Mouse (Mus musculus) urinary bladder, postnatal 10 days (tissue): Measurements from ENCODE around the gene Mgme1.

Source experiments
- DNase-seq: peaks from one replicate; pipeline ENCODE4 v3.0.0; 2022; ENCODE audit warnings: low spot score

Gene Mgme1

DNA sequence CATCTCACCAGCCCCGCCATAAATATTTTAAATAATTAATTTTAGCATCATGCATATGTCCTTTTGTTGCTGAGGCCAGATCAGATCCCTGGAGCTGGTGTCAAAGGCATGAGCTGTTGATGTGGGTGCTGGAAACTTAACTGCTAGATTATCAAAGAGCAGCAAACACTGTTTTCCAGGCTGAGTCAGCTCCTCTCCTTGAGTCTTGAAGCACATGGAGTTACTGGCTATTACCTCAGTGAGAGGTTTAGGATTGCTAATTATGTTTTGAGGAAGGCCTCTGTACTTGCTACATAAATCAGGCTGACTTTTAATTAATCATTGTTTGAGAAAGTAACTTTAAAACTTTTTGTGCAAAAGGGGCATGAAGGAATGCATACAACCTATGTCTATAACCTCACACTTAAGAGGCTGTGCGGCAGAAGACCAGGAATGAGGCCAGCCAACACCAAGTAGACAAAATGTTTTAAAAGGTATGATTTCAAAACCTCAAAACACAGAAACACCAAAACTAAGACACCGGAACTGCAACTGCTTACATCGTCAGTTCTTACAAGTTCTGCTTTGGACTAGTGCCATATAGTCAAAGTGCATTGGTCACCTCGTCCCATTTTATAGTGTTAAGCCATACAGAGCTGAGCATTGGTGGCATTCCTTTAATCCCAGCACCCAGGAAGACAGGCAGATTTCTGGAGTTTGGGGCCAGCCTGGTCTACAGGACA, 5.9 kb upstream of the Mgme1 start:
- no peak for DNase-seq

DNA sequence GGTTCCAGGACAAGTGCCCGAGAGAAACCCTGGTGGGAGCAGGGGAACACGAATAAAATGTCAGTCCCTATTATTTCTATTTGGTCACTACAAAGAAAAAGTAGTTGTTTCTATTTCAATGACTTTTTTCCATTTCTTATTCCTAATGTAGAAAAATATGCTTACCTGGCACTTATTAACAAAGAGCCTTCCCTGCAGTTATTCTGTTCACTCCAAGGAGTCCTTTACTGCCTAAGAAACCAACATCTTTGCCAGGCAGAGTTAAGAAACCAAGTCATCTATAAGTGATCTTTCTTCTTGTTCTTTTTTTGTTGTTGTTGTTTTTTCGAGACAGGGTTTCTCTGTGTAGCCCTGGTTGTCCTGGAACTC, 5.4 kb upstream of the Mgme1 start:
- no peak for DNase-seq

DNA sequence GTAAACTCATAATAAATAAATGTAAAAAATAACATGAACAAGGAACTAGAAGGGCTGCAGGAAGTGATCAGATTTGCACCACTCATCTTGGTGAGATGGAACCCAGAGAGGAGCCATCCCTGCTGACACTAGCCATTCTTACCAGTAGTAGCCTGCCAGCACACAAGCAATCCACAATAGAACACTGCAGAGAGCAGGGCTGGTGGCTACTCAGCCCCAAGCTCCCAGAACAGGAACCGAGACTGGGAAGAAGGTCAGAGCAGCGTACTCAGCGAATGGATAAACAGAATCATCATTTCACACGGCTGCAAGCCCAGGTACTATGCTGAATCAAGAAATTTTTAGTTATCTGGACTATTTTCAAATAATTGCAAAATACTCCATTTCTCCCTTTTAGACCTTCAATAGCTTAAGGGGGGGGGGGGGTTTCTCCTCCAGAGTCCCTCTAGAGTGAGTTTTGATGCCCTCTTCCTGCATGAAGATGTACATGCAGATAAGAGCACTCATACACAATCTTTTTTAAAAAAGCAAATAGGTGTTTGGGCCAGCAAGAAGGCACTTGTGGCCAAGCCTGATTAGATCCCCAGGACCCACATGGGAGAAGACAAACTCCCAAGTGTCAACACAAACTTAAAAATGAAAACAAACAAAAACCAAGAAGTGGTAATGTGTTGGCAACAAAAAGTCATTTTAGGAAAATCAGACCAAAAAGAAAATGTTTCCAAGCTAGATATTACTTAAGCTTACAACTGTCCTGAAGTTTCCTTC, 4.4 kb upstream of the Mgme1 start:
- DNase-seq: no peak

DNA sequence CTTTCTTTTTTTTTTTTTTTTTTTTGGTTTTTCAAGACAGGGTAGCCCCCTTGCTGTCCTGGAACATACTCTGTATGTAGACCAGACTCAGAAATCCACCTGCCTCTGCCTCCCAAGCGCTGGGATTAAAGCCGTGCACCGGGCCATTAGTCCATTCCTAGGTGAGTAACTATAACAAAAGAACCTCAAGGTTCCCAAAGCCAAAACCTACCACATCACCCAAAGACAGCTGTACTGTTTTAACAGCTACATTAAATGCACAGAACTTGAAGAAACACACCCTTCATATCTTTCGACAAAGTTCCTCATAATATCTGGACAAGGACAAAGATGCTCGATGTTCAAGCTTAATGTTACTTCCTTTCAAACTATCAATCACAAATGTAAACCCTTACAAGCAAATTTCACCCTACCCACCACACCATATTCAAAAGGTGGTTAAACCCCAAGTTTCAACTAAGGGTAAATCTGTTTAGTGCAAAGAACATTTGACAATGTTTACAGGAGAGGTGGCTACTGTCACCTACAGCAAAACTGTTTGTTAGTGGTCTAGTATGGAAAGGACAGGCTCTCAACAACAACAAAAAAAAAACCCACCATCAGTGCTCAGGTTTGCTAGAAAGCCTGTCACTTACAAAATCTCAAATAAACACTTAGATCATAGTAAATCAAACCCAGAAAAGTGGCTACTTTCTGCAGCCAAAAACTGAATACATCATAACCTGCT, 3.3 kb upstream of the Mgme1 start:
- no peak for DNase-seq

DNA sequence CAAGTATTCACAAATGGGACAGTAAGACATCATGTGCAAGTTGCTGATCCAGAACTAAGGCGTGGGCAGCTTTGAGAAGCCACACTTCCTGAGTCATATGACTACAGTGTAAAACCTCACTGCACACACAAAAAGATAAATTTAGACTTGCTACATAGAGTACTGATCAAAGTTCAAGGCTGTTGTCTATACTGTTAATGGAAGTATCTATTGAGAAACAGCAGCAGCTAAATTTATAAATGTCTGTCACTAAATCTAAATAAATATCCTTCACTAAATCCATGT, 2.8 kb upstream of the Mgme1 start:
- DNase-seq: no peak

DNA sequence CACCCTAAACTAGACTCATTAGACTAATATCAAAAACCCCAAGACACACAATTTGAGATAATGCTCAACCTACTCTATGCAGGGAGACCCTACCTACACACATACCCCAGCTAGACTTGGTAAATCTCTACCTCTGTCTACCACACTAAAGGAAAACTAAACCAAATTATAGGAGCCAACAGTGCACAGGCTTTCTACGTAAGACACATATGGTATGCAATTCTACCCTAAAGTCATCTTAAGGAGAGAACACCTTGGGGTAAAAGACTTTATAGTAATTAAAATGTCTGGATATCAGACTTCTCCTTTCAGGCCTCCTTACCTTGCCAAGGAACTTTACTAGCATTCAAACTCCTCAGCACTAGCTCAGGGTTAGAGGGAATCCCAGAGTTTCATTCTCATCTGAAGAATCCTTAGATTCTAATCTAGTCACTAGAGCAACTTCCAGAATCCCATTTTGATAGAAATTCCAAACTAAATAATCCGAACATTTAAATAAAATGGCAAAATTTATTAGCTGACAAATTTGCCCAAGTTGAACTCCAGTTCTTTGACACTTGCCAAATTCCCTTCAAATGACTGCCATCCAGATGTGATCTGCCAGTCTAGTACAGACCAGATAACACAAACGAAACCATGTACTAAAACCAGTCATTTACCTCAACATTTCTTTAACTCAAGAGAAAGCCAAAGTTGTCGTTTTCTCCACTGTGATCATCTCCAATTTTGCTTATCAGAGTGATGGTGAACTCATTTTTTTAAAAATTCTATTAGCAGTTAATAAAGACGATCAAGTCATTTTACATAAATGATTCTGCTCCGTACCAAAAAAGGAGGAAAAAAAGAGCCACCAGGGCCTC, 1.8 kb upstream of the Mgme1 start:
- DNase-seq: no peak

DNA sequence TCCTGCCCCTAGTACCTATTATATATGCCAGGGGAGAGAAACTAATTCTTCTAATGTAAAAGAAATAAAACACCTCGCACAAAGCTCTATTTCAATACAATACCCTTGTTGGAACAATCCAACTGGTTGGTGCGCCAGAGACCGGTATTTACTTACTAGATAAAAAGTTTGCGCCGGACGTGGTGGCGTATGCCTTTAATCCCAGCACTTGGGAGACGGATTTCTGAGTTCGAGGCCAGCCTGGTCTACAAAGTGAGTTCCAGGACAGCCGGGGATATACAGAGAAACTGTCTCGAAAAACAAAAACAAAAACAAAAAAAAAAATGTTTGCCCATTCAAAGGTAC, 1.2 kb upstream of the Mgme1 start:
- DNase-seq: no peak

DNA sequence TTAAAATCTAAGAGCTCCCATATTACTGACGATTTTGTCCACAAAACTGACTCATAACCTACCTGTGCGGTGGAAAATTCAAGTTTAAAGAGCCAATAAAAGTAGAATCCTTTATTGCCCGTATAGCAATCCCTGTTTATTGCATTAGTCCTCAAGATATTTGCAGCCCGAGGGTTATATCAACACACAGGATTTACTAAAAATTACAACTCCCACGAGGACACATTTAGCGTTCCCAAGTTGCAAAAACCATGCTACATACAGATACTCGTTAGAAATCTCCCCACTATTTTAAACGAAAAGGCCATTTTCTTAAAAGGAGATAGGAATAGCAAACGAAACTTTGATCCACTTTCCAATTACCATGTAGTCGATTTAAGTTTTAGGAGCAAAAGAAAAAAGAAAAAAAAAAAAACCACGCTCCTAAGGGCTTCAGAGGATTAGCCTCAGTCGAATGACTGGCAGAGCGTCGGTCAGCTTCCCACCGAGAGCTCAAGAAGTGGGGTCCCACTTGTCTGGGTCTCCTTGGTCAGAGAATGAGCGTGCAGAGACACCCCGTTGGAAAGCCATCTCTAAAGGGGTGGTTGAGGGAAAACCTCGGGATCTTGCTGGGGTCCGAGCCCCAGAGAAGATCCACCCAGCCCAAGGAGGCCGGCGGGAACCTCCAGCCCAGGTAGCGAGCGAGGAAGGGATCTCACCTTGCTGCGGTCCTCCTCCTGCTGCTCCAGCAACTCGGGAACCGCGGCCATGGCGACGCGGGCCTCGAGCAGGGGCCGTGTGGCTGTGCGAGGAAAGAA, 586 bp upstream of the Mgme1 start:
- no peak for DNase-seq

DNA sequence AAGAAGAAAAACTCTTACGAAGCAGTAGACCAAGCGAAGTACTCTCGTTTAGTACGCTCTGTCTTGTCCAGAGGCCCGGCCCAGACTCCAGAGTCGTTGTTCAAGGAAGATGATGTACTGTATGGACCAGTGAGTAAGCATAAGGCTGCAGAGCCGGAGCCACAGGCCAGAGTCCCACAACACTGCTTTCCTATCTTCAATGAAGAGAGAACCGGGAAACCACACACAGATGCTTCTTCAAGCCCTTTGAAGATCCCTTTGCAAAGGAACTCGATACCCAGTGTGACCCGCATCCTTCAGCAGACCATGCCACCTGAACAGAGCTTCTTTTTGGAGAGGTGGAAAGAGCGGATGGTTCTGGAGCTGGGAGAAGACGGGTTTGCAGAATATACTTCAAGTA, 1.6 kb downstream of the Mgme1 start:
- no peak for DNase-seq

DNA sequence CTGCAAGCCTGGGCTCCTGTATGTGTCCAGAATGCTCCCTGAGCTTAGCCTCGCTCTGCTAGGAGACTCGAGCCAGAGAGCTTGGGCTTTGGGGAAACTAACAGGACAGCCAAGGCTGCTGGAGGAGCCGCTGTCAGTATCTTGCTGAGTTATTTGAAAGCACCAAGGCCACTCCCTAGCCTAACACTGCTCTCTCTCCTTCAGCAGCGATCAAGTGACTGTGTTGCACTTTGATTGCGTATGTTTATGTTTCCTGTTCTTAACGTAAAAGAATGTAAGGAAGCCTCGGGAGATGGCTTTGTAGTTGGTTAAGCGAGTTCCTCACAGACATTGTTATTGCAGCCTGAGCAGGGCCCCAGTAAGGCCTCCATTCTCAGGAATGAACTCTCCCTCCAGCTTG, 4.3 kb downstream of the Mgme1 start:
- DNase-seq: no peak

DNA sequence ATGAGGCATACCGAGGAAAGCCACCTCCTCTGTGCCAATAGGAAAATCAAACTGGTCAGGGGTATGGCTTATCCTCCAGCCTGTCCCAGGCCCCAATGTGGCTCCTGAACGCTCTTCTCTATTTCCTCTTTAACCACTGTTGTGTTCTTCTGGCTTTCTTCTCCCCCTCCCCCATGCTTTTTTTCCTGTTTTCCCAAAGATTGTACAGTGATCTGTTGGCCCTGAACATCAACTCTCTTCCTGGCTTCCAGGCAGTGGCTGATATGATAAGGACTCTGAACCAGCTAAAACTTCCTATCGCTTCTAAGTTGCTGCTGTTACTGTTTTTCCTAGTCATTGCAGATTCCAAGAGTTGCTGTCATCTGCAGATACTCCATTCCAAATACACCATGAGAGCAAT, 6.4 kb downstream of the Mgme1 start:
- no peak for DNase-seq

DNA sequence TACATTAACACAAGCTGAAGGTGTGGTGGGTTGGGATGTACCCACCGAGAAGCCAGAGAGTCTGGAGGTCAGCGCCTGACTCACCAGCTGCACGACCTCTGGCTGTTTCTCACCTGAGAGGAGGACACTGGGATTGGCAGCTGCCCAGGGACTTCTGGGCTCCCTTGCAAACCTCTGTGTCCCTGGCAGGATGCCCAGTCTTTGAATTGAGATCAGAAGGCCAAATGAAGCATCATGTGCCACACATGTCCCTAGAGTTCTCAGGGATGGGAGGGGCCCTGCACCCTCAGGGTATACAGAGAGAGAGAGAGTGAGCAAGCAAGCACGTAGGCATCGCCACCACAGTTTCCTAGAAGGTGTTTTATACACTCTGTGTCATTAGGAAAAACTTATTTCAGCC, 9.3 kb downstream of the Mgme1 start:
- DNase-seq: no peak

DNA sequence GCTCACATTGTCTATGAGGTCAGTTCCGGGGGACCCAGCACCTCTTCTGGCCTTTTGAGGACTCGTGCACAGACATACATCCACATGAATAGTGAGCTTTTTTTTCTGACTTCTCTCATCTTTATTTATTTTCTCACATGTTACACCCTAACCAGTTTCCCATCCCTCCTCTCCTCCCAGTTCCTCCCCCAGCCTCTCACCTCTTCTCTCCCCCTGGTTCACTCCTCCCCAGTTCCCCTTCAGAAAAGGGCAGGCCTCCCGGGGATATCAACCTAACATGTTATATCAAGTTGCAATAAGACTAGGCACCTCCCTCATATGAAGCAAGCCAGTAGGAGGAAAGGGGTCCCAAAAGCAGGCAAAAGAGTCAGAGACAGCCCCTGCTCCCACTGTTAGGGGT, 10.1 kb downstream of the Mgme1 start:
- DNase-seq: no peak

DNA sequence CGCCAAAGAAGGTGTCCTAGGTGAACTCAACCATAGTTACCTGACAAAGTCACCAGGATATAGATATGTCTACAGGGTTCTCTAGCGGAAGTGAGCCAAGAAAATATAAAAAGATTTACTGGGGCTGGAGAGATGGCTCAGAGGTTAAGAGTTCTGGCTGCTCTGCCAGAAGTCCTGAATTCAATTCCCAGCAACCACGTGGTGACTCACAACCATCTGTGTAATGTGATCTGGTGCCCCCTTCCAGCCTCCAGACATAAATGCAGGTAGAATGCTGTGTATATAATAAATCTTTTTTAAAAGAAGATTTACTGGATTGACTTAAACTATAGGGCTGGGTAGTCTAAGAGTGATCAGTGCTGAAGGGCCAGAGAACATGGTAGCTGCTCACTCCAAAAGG, 11.0 kb downstream of the Mgme1 start:
- no peak for DNase-seq

DNA sequence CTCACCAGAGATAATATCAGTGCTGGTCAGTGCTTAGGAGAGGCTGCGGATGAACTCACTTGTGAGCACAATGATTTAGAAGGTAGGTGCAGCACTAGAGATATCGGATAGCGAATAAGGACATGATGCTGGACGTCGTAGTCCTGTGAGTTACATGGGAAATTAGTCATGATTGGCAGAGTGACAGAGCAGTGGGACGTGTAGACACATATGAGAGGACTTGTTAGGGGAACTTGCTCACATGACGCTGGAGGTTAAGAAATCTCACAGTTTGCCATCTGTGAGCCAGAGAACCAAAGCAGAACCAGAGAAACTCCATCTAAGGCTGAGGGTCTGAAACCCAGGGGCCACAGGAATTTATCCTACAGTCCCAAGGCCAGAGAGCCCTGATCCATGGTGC, 19.9 kb downstream of the Mgme1 start:
- no peak for DNase-seq

DNA sequence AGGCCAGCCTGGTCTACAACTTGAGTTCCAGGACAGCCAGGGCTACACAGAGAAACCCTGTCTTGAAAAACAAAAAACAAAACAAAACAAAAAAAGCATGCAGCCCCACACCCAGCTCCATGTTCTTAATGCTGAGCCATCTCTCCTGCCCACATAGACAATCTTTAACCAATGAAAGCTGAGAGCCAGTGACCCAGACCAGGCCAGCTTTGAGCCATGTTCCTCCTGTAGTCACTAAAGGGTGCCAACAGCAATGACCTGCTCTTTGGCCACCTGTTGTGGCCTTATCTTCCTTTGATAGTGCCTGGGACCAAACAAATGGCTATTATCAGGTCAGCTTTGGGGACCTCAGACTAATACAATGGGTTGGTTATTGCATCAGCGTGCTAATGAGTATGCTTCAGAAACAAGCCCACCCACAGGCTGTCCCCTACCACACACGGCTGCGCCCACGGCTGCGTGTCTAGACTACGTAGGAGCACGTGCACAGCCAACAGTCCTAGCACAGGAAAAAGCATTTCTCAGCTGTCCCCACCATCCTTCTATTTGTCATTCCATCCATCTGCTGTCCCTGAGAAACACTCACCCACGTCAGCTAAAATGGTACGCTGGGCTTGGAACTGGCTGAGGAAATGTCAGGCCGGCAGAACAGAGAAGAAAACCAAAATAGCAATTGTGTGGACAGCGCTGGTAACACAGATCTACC, 21.3 kb downstream of the Mgme1 start:
- no peak for DNase-seq

DNA sequence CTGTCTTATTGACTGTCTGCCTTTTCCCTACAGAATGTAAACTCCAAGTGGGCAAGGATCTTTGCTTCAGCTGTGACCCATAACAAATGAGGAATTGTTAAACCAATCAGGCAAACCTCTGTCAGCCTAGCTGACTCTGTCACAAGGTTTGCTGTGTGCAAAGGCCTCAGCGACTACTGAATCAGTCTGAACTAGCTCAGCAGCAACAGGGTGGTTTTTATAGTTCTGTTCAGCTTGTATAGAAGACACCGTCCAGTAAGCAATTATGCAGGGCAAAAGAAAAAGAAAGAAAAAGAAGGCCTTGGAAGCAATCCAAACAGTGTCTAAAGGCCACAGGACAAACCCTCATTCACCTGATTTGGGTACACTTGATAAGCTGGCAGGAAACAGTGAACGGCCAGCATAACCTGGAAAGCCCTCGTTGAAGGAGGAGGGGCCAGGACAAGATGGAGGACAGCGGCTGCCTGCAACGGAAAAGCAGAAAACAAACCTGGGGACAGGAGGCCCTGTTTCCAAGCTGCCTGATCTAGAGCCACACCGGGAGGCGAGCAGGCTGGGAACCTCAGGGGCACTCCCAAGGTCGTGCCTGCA, 24.8 kb downstream of the Mgme1 start:
- no peak for DNase-seq

DNA sequence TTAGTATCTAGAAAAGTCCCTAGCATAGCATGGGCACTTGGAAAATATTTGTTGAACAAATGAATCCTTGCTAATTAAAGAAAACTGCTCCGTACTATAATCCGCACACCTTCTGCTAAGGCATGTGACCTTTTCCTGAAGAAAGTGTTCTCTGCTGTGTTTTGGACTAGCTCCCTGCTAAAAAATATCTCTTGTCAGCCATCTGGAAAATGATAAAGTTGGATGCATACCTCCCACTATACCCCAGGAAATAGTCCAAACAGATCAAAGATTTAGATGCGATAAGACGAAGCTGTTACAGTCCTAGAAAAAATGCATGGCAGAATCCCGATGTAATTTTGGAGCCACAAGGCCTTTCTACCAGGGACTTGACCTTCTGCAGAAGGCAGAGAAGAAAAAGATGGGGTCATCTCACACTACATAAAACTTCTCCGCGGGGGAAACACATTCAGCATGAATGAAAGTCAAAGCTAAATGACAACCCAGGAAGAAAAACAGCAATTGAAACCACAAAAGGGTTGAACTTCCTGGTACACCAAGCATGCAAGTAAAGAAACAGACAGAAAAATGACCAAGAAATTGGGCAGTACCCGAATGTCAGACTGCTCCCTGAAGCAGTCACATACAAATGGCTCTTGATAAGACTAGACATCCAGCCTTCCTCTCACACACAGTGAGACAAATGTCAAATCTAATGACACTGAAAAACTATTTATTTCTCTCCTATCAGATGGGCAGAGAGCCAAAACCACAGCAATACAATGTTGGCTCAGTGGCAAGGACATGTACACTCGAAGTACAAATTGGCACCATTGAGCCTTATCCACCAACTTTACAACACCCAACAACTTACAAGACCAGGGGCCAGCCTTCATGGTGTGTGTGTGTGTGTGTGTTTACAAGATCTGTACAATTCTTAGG, 29.5 kb downstream of the Mgme1 start:
- DNase-seq: no peak

DNA sequence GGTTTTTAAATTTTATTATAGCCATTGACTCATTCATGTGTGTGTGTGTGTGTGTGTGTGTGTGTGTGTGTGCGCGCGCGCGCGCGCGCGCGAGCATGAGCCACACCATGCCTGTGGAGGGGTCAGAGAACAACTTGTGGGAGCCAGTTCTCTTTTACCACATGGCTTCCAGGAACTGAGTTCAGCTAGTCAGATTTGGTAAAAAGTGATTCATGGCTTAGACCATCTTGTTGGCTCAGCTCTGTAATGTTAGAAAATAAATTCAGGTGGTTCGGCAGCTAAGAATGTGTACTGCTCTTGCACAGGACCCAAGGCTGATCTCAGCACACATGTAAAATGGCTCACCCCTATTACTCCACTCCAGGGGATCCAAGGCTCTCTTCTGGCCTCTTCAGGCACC, 30.6 kb downstream of the Mgme1 start:
- no peak for DNase-seq
